Mouse (Mus musculus): Measurements from ENCODE around the gene Eif2ak1. TPM values are rescaled to one million over a fixed set of nuclear protein-coding genes. Genes with fewer than 3 reads are reported as not detected.

Eif2ak1 gene
- polyA plus RNA-seq (2012; rRNA removed; ENCODE audit: low replicate concordance) = 17.9 and 22.0 TPM in 2 replicates

DNA sequence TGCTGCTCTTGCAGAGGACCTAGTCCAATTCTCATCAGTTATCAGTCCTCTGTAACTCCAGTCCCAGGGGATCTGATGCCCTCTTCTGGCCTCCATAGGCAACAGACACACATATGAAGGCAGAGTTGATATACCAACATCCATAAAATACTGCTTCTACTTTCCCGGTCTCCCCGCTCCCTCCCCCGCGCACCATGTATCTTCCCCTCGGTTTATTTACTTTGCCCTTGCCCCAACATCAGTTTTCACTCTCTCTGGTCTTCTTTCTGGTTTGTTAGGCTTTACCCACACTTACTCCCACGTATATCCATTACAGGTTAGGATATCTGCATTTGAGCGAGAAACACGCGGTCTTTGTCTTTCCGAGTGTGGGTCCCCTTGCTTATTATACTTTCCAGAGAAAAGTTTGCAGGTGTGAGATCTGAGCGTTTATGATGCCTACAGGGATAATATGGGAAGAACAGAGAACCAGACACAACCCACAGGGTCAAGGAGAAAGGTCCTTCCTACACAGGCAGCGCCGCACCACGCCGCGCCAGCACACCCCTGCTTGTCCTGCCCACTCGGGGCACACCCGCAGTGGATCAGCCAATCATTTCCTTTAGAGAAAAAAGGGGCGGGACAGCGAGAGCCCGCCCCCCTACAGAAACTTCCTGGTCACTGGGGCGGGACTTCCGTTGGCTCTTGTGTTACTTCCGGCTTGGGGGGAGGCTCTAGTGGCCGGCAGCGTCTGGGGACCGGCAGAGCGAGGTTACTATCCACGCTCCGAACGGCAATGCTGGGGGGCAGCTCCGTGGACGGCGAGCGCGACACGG lies at the start of gene Eif2ak1:
Gene Eif2ak1, plus strand, starts transcription at position 673 of the 815 bp plus-strand sequence.

DNA sequence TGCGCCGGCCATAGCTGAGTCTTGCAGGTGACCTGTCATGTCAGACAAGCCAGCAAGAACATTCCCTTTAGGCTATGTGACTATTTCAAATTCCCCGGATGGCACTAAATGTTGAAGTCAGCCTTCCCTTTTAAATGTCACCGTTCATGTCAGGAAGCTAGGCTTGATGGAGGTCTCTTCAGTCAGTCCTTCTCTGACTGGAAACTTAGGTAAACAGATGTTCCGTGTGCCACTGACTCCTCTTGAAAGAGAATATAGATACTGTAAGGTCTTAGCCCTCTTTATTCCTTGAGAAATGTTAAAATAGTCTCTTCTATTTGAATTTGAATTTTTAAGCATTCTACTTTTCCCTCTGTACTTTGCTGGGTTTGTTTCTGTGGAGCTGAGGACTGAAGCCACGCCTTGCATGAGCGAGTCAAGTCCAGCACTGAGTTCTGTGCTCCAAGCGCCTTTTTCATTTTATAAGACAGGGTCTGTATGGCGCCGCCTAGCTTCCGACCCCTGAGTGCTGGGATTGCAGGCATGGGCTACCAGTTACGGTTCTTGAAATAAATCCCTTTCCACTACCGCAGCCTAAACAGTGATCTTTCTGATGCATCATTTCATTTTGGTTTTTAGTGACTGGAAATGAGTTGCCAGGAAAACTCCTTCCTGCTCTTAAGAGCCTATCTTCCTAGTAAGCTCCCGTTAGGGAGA lies 80.2 kb downstream of the Eif2ak1 start, which contains the start of gene Ankrd61:
Gene Ankrd61, minus strand, starts transcription at position 51 of the 696 bp plus-strand sequence.

DNA sequence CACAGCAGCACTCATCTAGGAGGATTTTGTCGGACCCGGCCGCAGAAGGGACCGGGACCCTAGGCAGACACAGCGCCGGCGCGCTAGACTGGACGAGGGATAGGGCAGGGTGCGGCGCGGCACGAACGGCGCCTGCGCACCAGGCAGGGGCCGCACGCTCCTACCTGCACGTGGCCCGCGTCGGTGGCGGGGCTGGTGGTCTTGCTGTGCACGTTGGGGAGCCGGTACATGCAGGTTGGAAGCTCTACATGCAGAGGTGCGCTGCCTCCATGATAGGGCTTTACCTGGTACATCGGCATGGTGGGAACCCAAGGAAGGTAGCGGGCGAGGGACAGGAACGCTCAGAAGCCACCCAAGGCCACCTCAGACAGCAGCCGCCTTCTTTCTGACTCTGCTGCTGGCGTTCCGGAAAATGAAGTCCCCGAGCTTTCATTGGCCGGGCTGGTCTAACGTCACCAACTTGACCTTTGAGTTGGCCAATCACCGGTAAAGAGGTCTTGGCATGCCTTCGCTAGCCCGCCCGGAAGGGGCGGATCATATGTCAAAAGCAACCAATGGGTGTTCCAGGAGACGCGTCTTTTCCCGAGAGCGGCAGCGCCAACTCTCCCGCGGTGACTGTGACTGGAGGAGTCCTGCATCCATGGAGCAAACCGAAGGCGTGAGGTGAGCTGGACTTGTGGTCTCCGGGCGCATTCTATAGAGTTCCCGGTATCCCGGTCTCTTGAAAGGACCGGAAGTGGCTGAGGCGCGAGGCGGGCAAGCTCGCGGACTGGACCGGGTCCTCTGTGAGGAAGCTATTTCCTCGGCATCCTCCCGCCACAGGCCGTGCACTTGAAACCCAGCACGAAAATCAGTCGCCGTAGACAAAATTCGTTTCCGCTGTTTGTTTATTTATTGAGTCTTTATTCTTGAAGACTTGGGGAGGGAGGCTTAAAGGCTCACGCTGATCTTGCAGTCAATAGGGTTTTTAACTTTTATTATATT lies 92.1 kb downstream of the Eif2ak1 start, which contains the start of the genes Aimp2 and Pms2:
Gene Aimp2, minus strand, starts transcription at position 431 of the 984 bp plus-strand sequence.
Gene Pms2, plus strand, starts transcription at position 548 of the 984 bp plus-strand sequence.

DNA sequence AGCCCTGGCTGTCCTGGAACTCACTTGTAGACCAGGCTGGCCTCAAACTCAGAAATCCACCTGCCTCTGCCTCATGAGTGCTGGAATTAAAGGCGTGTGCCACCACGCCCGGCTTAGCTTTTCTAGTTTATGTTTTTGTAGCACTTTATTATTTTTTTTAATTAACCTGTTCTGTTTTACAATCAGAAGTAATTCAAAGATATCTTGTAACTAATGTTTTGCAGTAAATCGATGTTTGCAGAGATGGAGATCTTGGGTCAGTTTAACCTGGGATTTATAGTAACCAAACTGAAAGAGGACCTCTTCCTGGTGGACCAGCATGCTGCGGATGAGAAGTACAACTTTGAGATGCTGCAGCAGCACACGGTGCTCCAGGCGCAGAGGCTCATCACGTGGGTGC lies 110.3 kb downstream of the Eif2ak1 start, which contains the start of gene Gm42421:
Gene Gm42421, plus strand, starts transcription at position 301 of the 400 bp plus-strand sequence.

DNA sequence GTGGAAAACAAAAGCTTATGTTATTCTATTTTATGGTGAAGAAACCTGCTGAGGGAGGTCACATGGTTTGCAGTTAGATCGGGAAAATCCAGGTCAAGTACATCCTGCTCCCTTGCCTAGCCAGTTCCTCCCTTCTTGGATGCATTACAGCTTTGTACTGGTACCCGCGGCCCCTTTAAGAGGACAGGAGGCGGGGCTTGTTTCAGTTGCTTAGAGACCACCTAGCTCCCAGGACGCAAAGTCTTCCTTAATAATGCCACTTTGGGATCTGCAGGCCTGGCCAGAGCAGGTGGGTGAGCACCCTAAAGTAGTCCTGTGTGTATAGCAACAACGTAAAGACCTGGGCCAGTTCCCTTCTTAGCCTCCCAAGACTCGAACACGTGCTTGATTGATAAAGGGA lies 115.2 kb downstream of the Eif2ak1 start, which contains the start of gene Rsph10b:
Gene Rsph10b, plus strand, starts transcription at position 205 of the 400 bp plus-strand sequence.

Other genes with a start within 250 kb of the Eif2ak1 start
- gene Cyth3, start 195.3 kb upstream of the Eif2ak1 start, polyA plus RNA-seq (2012; rRNA removed; ENCODE audit: low replicate concordance) = 26.2 and 35.6 TPM in 2 replicates
- 5.0 and 5.6 TPM in 2 replicates for gene Usp42, start 85.5 kb upstream of the Eif2ak1 start, polyA plus RNA-seq (2012; rRNA removed; ENCODE audit: low replicate concordance)
- gene Ankrd61, start 79.9 kb downstream of the Eif2ak1 start, polyA plus RNA-seq (2012; rRNA removed; ENCODE audit: low replicate concordance) = 0.08 TPM in 1 of 2 replicates, not detected in the other
- 35.9 and 65.5 TPM in 2 replicates for gene Aimp2, start 92.1 kb downstream of the Eif2ak1 start, polyA plus RNA-seq (2012; rRNA removed; ENCODE audit: low replicate concordance)
- gene Pms2, start 92.2 kb downstream of the Eif2ak1 start, polyA plus RNA-seq (2012; rRNA removed; ENCODE audit: low replicate concordance) = 1.9 and 3.6 TPM in 2 replicates
- not detected in 2 replicates for gene Gm42421, start 110.4 kb downstream of the Eif2ak1 start, polyA plus RNA-seq (2012; rRNA removed; ENCODE audit: low replicate concordance)
- 0.16 and 0.65 TPM in 2 replicates for gene Rsph10b, start 115.2 kb downstream of the Eif2ak1 start, polyA plus RNA-seq (2012; rRNA removed; ENCODE audit: low replicate concordance)
- gene Ccz1, start 197.1 kb downstream of the Eif2ak1 start, polyA plus RNA-seq (2012; rRNA removed; ENCODE audit: low replicate concordance) = 5.6 and 15.2 TPM in 2 replicates
- not detected in 2 replicates for gene Ocm, start 208.9 kb downstream of the Eif2ak1 start, polyA plus RNA-seq (2012; rRNA removed; ENCODE audit: low replicate concordance)